Mouse (Mus musculus) midbrain, embryonic 15.5 days (tissue): Measurements from ENCODE around the gene Plcd1. TPM values are rescaled to one million over a fixed set of nuclear protein-coding genes. Genes with fewer than 3 reads are reported as not detected.

Experiments used
- ATAC-seq: fragments of 200-750 bp; cut with Nextera tagmentation; replicated peaks from 2 replicates; pipeline ENCODE4 v1.8.0; 2017; ENCODE audit warnings: moderate TSS enrichment
- H3K27ac ChIP-seq: fragments of 300-500 bp; sonication (generic); 2 replicates; pipeline ENCODE4 v1.5.1; 2015; ENCODE audit warnings: mild to moderate bottlenecking, inconsistent platforms
- H3K27me3 ChIP-seq: fragments of 300-500 bp; sonication (generic); replicated peaks from 2 replicates; pipeline ENCODE4 v1.6.1; 2015; ENCODE audit warnings: inconsistent platforms
- H3K36me3 ChIP-seq: fragments of 300-500 bp; sonication (generic); replicated peaks from 2 replicates; pipeline ENCODE4 v1.6.1; 2015; ENCODE audit warnings: inconsistent platforms
- H3K4me1 ChIP-seq: fragments of 300-500 bp; sonication (generic); 2 replicates; pipeline ENCODE4 v1.6.1; 2015; ENCODE audit warnings: inconsistent platforms
- H3K4me2 ChIP-seq: fragments of 300-500 bp; sonication (generic); 2 replicates; pipeline ENCODE4 v1.6.1; 2015; ENCODE audit warnings: inconsistent platforms, mild to moderate bottlenecking, moderate library complexity
- H3K4me3 ChIP-seq: fragments of 300-500 bp; sonication (generic); 2 replicates; pipeline ENCODE4 v1.5.1; 2015; ENCODE audit warnings: mild to moderate bottlenecking, inconsistent platforms
- H3K9ac ChIP-seq: fragments of 300-500 bp; sonication (generic); 2 replicates; pipeline ENCODE4 v1.6.1; 2015; ENCODE audit warnings: mild to moderate bottlenecking, inconsistent platforms
- H3K9me3 ChIP-seq: fragments of 300-500 bp; sonication (generic); 2 replicates; pipeline ENCODE4 v1.6.1; 2016; ENCODE audit warnings: inconsistent platforms
- WGBS: fragments of 180-500 bp; shearing (Covaris S2); methylation state at CpG from one replicate; pipeline ENCODE4 v1.1.7; 2015; ENCODE audit warnings: mixed read lengths; 5-methylcytosine and 5-hydroxymethylcytosine counted together
- polyA plus RNA-seq: library from polyadenylated mRNA; unstranded; fragments of >200 nt; fragmentation: Nextera tagmentation; extraction: Ambion mirVana; gene quantifications from 2 replicates; pipeline ENCODE4 v1.2.1, GENCODE M21; 2015

The Plcd1 gene
- polyA plus RNA-seq, 1 experiment from 2014 or later: 16.4 TPM

- no peak overlapping the region for H3K27ac ChIP-seq
- no peak overlapping the region for H3K4me3 ChIP-seq
- no peaks in the 10 kb centered on the region for H3K4me1 ChIP-seq
- 5% methylated on average over 6 of the region's 6 CpGs for WGBS
- H3K4me2 ChIP-seq: no peak overlapping the region
- H3K9ac ChIP-seq: no peak overlapping the region
- 0 out of 2 replicates have a peak, but pooled peaks cover 4% of the 10 kb centered on the region for H3K27me3 ChIP-seq
- no peaks in the 10 kb centered on the region for H3K9me3 ChIP-seq
- peaks cover 4% of the 10 kb centered on the region; the same call in 1 of the 2 replicates for H3K36me3 ChIP-seq
- ATAC-seq: 0 out of 2 replicates have a peak, but pooled peaks have one; percentile 38
These were observed 25.7 kb downstream of the Plcd1 start for GRCm38 (mm10) chr9:119067601-119068000.

GRCm38 (mm10) chr9:119064296-119064695, 29.0 kb downstream of the Plcd1 start:
- no peak overlapping the region for H3K9ac ChIP-seq
- 70% methylated on average over 4 of the region's 4 CpGs for WGBS
- no peak overlapping the region for H3K27ac ChIP-seq
- H3K4me1 ChIP-seq: no peaks in the 10 kb centered on the region
- H3K9me3 ChIP-seq: no peaks in the 10 kb centered on the region
- H3K4me3 ChIP-seq: no peak overlapping the region
- no peaks in the 10 kb centered on the region for H3K36me3 ChIP-seq
- ATAC-seq: no peak
- no peak overlapping the region for H3K4me2 ChIP-seq
- H3K27me3 ChIP-seq: 0 out of 2 replicates have a peak, but pooled peaks cover 4% of the 10 kb centered on the region

DNA sequence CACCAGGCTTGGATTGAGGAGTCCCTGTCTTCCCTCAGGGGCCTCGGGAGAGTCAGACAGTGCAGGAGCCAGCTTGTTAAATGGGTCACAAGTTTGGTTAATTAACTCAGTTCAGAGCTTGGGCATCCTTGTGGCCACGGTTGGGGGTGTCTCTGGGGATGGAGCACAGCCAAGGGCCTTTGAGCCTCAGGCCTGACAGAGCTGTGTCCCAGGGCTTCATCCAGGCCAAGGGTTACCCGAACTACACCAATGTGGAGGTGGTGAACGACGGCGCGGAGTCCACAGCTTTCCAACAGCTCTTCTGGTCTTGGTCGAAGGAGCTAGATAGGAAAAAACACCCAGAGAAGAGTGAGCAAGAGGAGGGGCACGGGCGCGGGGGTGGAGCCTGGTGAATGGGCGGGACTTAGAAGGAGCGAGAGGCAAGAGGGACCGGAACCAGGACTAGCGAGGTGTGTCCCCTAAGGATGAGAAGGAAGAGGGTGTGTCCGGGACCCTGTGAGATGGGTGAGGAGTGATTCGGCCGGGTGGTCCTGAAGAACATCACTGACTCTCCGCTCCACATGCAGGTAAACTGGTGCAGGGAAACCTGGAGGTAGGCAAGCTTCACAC, 30.2 kb downstream of the Plcd1 start:
- 32% methylated on average over 19 of the region's 19 CpGs for WGBS
- no peak for ATAC-seq
- H3K4me2 ChIP-seq: no peak overlapping the region

DNA sequence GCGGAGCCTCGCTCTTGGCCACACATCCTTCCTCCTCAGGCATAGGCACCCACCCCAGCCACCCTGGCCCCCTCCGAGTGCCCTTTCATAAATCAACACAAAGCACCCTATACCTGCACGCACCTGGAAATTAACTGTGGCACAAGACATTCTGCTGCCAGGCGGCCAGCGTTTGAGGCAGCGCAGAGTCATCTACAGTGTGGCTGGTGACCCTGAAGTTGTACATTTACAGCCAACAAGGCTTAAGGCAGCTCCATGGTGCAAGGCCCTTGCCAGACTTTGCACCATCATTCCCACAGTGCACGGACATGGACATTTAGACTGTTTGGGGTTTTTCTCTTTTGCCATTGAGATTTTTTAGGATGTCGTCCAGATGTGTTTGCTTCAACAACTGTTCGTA, 32.6 kb downstream of the Plcd1 start:
- Histone ChIP-seq H3K4me1 (no peaks in the 10 kb centered on the region), H3K27me3 (no peaks in the 10 kb centered on the region), H3K4me3 (no peak overlapping the region), H3K4me2 (no peak overlapping the region), H3K9ac (no peak overlapping the region), H3K27ac (no peak overlapping the region), H3K9me3 (no peaks in the 10 kb centered on the region), H3K36me3 (no peaks in the 10 kb centered on the region)
- 94% methylated on average over 10 of the region's 10 CpGs for WGBS
- ATAC-seq: no peak

More for the DNA sequence above, 30.2 kb downstream of the Plcd1 start:
- Histone ChIP-seq H3K27ac (no peak overlapping the region), H3K27me3 (0 out of 2 replicates have a peak, but pooled peaks cover 4% of the 10 kb centered on the region), H3K4me1 (no peaks in the 10 kb centered on the region), H3K9ac (no peak overlapping the region), H3K9me3 (no peaks in the 10 kb centered on the region), H3K4me3 (no peak overlapping the region), H3K36me3 (no peaks in the 10 kb centered on the region)

DNA sequence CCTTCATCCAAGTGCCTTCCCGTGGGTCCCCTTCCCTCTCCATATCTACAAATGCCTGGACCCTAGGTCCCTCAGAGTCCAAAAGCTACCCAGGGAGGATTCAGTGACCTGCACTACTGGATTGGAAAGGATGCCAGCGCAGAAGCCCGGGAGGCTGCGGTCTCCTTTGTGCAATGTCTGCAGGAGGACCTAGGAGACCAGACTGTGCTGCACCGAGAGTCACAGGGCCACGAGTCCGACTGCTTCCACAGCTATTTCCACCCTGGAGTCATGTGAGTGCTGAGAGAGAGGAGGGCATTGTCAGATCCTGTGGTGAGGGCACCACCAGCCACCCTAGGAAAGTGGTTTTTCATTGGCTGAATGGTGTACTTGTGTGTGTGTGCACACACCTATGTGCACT, 35.1 kb downstream of the Plcd1 start:
- Histone ChIP-seq H3K4me1 (peaks cover under 1% of the 10 kb centered on the region; the same call in 1 of the 2 replicates), H3K9ac (no peak overlapping the region), H3K27ac (no peak overlapping the region), H3K27me3 (peaks cover 8% of the 10 kb centered on the region; the same call in 1 of the 2 replicates), H3K9me3 (no peaks in the 10 kb centered on the region), H3K4me2 (no peak overlapping the region), H3K36me3 (no peaks in the 10 kb centered on the region), H3K4me3 (no peak overlapping the region)
- ATAC-seq: no peak
- WGBS: 89% methylated on average over 7 of the region's 7 CpGs

- Histone ChIP-seq H3K4me2 (no peak overlapping the region), H3K36me3 (no peaks in the 10 kb centered on the region), H3K4me3 (no peak overlapping the region), H3K9ac (no peak overlapping the region), H3K27me3 (peaks cover 20% of the 10 kb centered on the region; the same call in 1 of the 2 replicates), H3K9me3 (no peaks in the 10 kb centered on the region), H3K27ac (no peak overlapping the region), H3K4me1 (peaks cover 9% of the 10 kb centered on the region)
- ATAC-seq: no peak
- 85% methylated on average over 4 of the region's 4 CpGs for WGBS
These were observed 38.0 kb downstream of the Plcd1 start for GRCm38 (mm10) chr9:119055336-119055735.

GRCm38 (mm10) chr9:119053964-119054576, 39.2 kb downstream of the Plcd1 start:
- WGBS: 90% methylated on average over 9 of the region's 9 CpGs
- Histone ChIP-seq H3K4me2 (no peak overlapping the region), H3K4me3 (no peak overlapping the region), H3K9ac (no peak overlapping the region), H3K9me3 (no peaks in the 10 kb centered on the region), H3K4me1 (peaks cover 9% of the 10 kb centered on the region), H3K27ac (no peak overlapping the region), H3K36me3 (no peaks in the 10 kb centered on the region), H3K27me3 (peaks cover 20% of the 10 kb centered on the region; the same call in 1 of the 2 replicates)
- ATAC-seq: no peak

DNA sequence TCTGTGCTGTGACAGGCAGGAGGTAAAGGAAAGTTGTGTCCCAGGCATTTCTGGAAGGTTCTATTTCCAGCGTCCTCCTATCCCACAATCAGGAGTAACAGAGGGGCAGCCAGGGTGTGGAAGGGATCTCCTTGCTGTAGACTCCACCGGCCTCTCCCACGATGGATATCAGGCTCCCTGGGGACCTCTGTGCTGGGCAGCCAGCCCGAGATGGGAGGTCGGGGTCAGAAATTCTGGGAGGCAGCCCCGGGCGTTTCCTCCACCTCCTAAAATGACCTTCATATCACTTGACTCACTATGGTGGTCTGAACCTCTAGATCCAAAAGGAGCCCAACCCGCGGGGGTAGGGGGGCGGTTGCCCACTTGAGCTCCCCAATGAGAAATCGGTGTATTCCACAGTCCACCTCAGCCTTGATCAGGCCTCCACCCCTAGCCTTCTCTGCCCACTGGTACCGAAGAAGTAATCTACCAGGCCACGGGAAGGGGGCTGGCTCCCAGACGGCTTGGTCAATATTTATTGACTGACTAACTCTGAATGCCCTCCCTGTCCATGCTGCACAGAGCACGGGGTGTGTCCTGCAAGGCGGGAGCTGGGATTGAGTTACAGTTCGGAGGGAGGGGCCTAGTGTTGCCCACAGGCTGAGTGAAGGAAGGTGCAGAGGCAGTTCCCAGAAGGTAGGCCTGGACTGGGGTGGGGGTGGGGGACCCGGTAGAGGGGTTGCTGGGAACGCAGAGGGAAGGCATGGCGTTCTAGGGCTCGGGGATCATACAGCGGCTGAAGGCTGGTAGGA, 41.0 kb downstream of the Plcd1 start, which contains the start of gene Vill:
TSS of gene Vill (plus strand) at position 625 of the 791 bp plus-strand sequence.
- 22% methylated on average over 22 of the region's 22 CpGs for WGBS
- H3K4me3 ChIP-seq: peak within 1 kb of the TSS; percentile 7; the same call in 1 of the 2 replicates
- H3K9me3 ChIP-seq: no peaks in the 10 kb centered on the region
- H3K27me3 ChIP-seq: peaks cover 20% of the 10 kb centered on the region; the same call in 1 of the 2 replicates
- no peaks in the 10 kb centered on the region for H3K36me3 ChIP-seq
- no peak within 1 kb of the TSS for H3K9ac ChIP-seq
- peak; percentile 45; the same call in 1 of the 2 replicates for ATAC-seq
- H3K4me2 ChIP-seq: peak within 1 kb of the TSS; percentile 42
- H3K4me1 ChIP-seq: peaks cover 9% of the 10 kb centered on the region
- H3K27ac ChIP-seq: no peak within 1 kb of the TSS

- WGBS: 73% methylated on average over 2 of the region's 2 CpGs
- no peak for ATAC-seq
These were observed 42.1 kb downstream of the Plcd1 start for GRCm38 (mm10) chr9:119051158-119051557.

DNA sequence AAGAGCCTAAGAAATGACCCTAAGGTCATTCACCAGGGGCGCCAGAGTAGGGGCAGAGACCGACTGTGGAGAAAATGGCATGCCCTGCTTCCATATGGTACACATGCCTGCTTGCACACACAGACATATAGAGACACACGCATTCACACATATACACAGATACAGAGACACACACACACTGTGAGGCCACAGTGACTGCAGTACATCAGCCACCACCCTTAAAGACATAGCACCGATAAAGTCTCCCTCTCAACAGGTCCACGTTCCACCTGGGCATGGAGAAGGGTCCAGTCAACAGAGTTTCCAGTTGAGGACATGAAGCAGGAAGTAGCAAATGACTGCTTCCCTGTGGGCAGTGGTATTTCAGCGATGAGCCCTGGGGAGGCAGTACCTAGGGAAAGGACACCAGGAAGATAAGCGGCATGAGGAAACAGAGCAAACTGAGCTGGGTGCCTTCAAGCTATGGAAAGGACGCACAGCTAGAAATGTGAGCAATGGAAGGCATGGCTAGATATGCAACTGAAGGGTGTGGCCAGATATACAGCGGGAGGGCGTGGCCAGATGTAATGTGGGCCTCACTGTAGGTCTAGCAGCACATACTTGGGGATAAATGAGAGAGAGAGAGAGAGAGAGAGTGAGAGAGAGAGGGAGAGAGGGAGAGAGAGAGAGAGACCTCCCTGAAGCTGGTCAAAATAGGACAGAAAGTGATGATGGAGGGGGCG, 45.0 kb downstream of the Plcd1 start:
- WGBS: 84% methylated on average over 11 of the region's 11 CpGs
- Histone ChIP-seq H3K27ac (no peak overlapping the region), H3K4me2 (no peak overlapping the region), H3K9ac (no peak overlapping the region), H3K36me3 (no peaks in the 10 kb centered on the region), H3K9me3 (no peaks in the 10 kb centered on the region), H3K4me3 (no peak overlapping the region), H3K4me1 (peaks cover 9% of the 10 kb centered on the region), H3K27me3 (peaks cover 13% of the 10 kb centered on the region; the same call in 1 of the 2 replicates)
- no peak for ATAC-seq

More at GRCm38 (mm10) chr9:119051158-119051557, 42.1 kb downstream of the Plcd1 start:
- Histone ChIP-seq H3K9me3 (no peaks in the 10 kb centered on the region), H3K27ac (no peak overlapping the region), H3K4me1 (peaks cover 9% of the 10 kb centered on the region), H3K27me3 (peaks cover 20% of the 10 kb centered on the region; the same call in 1 of the 2 replicates), H3K4me2 (no peak overlapping the region), H3K36me3 (no peaks in the 10 kb centered on the region), H3K9ac (no peak overlapping the region), H3K4me3 (no peak overlapping the region)

GRCm38 (mm10) chr9:119040101-119040775, 53.1 kb downstream of the Plcd1 start:
- Histone ChIP-seq H3K9ac (no peak overlapping the region), H3K36me3 (no peaks in the 10 kb centered on the region; the same call in 1 of the 2 replicates), H3K27me3 (no peaks in the 10 kb centered on the region), H3K27ac (no peak overlapping the region), H3K9me3 (no peaks in the 10 kb centered on the region), H3K4me3 (no peak overlapping the region), H3K4me2 (no peak overlapping the region), H3K4me1 (peaks cover 5% of the 10 kb centered on the region; the same call in 1 of the 2 replicates)
- no peak for ATAC-seq
- 91% methylated on average over 15 of the region's 15 CpGs for WGBS
